Mouse (Mus musculus) liver, embryonic 14.5 days (tissue): ENCODE measurements at regions not wholly inside any gene's neighbourhood (a gene's known extent, or its start where the extent isn't known, plus 50 kb on each side); places are given as distances from the start of the nearest gene placed in this dataset.

Experiments
- ATAC-seq: fragments of 200-750 bp; cut with Nextera tagmentation; 2 replicates; pipeline ENCODE4 v1.8.0; 2017; ENCODE audit warnings: moderate number of reproducible peaks, mild to moderate bottlenecking, moderate library complexity; ENCODE audit not compliant: insufficient read depth
- DNase-seq, 3 experiments: peaks; one replicate each; pipeline ENCODE4 v3.0.0-alpha.2; 2012 to 2013; ENCODE audit warnings: low read depth in 3 of 3, low spot score in 3 of 3
- H3K27ac ChIP-seq: fragments of 300-500 bp; sonication (generic); 2 replicates; pipeline ENCODE4 v1.5.1; 2014; ENCODE audit warnings: moderate library complexity, mild to moderate bottlenecking, control low read depth, inconsistent platforms
- H3K27me3 ChIP-seq: fragments of 300-500 bp; sonication (generic); 2 replicates; pipeline ENCODE4 v1.6.1; 2014; ENCODE audit warnings: mild to moderate bottlenecking, low read length, moderate library complexity; ENCODE audit not compliant: control insufficient read depth, insufficient read depth
- H3K36me3 ChIP-seq: fragments of 300-500 bp; sonication (generic); replicated peaks from 2 replicates; pipeline ENCODE4 v1.6.1; 2014; ENCODE audit warnings: low read depth; ENCODE audit not compliant: control insufficient read depth, insufficient read depth
- H3K4me1 ChIP-seq, 2 experiments: fragments of 200-500 bp in 1 of 2; fragments of 300-500 bp in 1 of 2; sonication (generic) in 1 of 2; replicated peaks; 2 replicates each; pipeline ENCODE4 v1.6.1; 2012 to 2014; ENCODE audit warnings: antibody characterized with exemption in 1 of 2, inconsistent platforms in 1 of 2, low read length in 1 of 2; ENCODE audit not compliant: control insufficient read depth in 2 of 2, insufficient read depth in 2 of 2
- H3K4me2 ChIP-seq: fragments of 300-500 bp; sonication (generic); 2 replicates; pipeline ENCODE4 v1.6.1; 2014; ENCODE audit warnings: low read depth, mild to moderate bottlenecking, control low read depth, moderate library complexity
- H3K4me3 ChIP-seq, 2 experiments: fragments of 200-500 bp in 1 of 2; fragments of 300-500 bp in 1 of 2; sonication (generic) in 1 of 2; 2 replicates each; pipeline ENCODE4 v1.5.1; 2012 to 2014; ENCODE audit warnings: low read depth in 2 of 2, low read length in 2 of 2, mild to moderate bottlenecking in 2 of 2, control low read depth in 1 of 2, inconsistent platforms in 1 of 2, moderate library complexity in 1 of 2; ENCODE audit not compliant: insufficient read depth in 1 of 2
- H3K9ac ChIP-seq: fragments of 300-500 bp; sonication (generic); replicated peaks from 2 replicates; pipeline ENCODE4 v1.6.1; 2014; ENCODE audit warnings: mild to moderate bottlenecking, control low read depth, moderate library complexity
- H3K9me3 ChIP-seq: fragments of 300-500 bp; sonication (generic); 2 replicates; pipeline ENCODE4 v1.6.1; 2016; ENCODE audit warnings: low read length, mixed read lengths; ENCODE audit not compliant: control insufficient read depth
- CTCF ChIP-seq: IDR thresholded peaks from 2 replicates; pipeline ENCODE4 v1.5.1; 2016; ENCODE audit warnings: antibody characterized with exemption, low read depth, control low read depth
- EP300 ChIP-seq: IDR thresholded peaks from 2 replicates; pipeline ENCODE4 v1.6.1; 2016; ENCODE audit warnings: antibody characterized with exemption, low read depth
- WGBS: fragments of 180-500 bp; shearing (Covaris S2); extraction: QIAGEN DNeasy Blood & Tissue Kit; methylation state at CpG from one replicate; pipeline ENCODE4 v1.1.7; 2014; ENCODE audit not compliant: insufficient replicate concordance; 5-methylcytosine and 5-hydroxymethylcytosine counted together

DNA sequence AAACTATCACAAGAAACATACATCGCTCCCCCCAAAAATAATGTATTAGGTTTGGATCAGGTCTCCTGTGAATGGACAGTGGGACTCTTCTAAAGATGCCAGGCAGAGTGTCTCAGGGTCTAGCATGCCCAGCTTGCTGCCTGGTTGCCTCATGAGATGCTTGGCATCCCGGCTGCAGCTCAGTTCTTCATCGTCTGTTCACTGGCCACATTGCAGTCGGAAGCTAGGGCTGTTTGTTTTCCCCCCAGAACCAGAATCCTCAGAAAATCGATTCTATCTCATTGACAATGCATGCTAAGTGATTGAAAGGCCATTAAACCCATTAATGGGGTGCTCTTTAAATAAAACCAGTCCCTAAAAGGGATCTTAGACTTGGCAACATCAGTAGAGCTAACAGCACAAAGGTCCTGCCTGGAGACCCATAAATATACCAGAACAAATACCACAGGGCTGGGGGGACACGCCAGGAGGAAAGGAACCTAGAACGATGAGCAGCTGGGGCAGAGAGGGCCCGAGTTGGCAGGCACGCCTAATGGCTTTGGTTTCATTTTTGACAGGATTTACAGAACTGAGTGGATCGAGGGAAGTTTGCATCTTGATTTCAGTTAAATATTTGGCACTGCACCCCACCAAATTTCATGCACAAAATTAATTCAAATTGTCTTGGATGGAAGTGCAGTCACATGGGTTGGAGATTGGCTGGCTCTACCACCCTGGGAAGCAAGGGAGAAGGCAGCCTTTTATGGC, 205.3 kb downstream of the Snx10 start:
- 56% methylated on average over 10 of the region's 10 CpGs for WGBS
- ATAC-seq, result no peak
- no peak for TF ChIP-seq CTCF
- TF ChIP-seq EP300, result no peak
- Histone ChIP-seq H3K4me1 (0 out of 4 replicates have a peak, but pooled peaks cover 0 to 2% of the 10 kb centered on the region in 2 experiments), H3K27ac (no peak overlapping the region), H3K36me3 (no peaks in the 10 kb centered on the region), H3K9me3 (no peaks in the 10 kb centered on the region), H3K4me2 (no peak overlapping the region), H3K9ac (no peak overlapping the region), H3K4me3 (no peak overlapping the region), H3K27me3 (no peaks in the 10 kb centered on the region)
- no peak for DNase-seq

DNA sequence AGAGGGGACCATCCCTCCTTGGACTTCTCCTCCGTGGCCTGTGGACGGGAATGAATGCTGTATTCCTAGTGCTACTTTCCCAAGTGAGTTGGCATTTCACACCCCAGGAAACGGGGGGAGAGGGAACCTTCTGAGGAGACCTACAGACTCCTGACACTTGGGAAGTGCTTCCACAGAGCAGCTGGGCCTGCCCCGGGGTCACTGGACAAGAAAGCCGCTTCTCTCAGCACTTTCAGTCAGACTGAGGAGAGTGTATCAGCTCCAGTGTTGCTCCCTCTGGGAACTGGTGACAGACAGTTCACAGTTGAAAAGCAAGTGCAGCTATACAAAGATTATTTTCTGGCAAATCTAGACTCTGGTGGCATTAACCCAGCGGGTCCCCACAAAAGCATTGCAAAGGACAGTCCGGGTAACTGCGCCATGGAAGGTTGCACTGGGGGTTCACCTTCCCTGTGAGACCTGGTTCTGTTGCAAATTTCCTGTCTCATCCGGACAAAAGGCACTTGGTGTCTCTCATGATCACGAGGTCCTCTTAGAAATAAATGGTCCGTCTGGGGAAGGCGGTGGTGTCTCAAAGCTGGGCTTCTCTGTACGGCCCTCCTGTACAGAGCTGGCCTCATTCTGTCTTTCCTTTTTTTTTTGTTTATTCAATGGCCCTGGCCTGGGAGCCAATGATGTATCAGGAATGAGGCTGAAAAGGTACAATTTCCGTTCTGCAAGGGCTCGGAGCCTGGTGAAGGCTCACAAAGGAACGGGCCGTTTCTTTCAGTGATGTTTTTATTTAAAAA, 207.1 kb downstream of the Snx10 start:
- 70% methylated on average over 17 of the region's 17 CpGs for WGBS
- DNase-seq, result no peak
- no peak for ATAC-seq
- Histone ChIP-seq H3K27ac (no peak overlapping the region), H3K27me3 (no peaks in the 10 kb centered on the region), H3K4me2 (no peak overlapping the region), H3K9me3 (no peaks in the 10 kb centered on the region), H3K4me1 (0 out of 4 replicates have a peak, but pooled peaks cover 0 to 3% of the 10 kb centered on the region in 2 experiments), H3K4me3 (no peak overlapping the region), H3K9ac (no peak overlapping the region), H3K36me3 (no peaks in the 10 kb centered on the region)
- TF ChIP-seq EP300 (no peak), CTCF (no peak)

DNA sequence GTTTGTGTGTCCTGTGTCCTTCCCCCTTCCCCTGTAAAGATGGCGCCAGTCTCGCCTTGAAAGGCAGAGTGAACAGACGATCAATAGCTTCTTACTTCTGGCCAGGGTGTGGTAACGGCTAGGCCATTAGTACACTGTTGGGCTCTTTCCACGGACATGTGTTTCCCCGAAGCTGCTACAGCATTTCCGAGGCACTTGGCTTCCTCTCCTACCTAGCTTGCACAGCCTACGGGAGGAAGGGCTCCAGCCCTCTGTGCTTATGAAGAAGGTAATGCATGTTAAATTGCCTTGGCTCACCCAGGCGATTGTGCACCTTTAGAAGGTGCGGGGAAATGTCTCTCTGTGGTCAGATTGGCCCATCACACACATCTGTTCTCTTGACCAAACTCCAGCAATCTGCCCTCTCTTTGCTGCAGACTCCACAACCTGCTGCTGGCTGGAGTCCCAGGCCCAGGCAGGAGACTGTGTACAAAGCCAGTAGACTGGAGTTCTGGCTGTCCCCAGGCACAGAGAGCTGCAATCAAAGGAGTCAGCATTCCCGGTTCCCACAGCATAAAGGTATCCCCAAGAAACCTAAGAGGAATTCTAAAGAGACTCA, 208.7 kb downstream of the Snx10 start:
- H3K27ac ChIP-seq, result no peak overlapping the region
- H3K27me3 ChIP-seq, result no peaks in the 10 kb centered on the region
- H3K4me1 ChIP-seq, result peaks cover 0 to 3% of the 10 kb centered on the region in 2 experiments; a peak in 1 of 4 replicates
- no peaks in the 10 kb centered on the region for H3K36me3 ChIP-seq
- no peak overlapping the region for H3K4me2 ChIP-seq
- no peak for TF ChIP-seq EP300
- no peak for TF ChIP-seq CTCF
- H3K9ac ChIP-seq, result no peak overlapping the region
- H3K4me3 ChIP-seq, result no peak overlapping the region
- ATAC-seq, result no peak
- WGBS, result 64% methylated on average over 11 of the region's 11 CpGs
- H3K9me3 ChIP-seq, result no peaks in the 10 kb centered on the region
- no peak for DNase-seq

- DNase-seq (no peak), ATAC-seq (no peak)
- Histone ChIP-seq H3K27ac (no peak overlapping the region), H3K4me3 (no peak overlapping the region), H3K36me3 (no peaks in the 10 kb centered on the region), H3K9ac (no peak overlapping the region), H3K27me3 (no peaks in the 10 kb centered on the region), H3K9me3 (no peaks in the 10 kb centered on the region), H3K4me2 (no peak overlapping the region), H3K4me1 (peaks cover 0 to 5% of the 10 kb centered on the region in 2 experiments; a peak in 1 of 4 replicates)
- no peak for TF ChIP-seq CTCF
- WGBS, result 43% methylated on average over 5 of the region's 5 CpGs
These were observed 212.3 kb downstream of the Snx10 start for GRCm38 (mm10) chr6:51736051-51736450.
